Mouse (Mus musculus) heart, embryonic 13.5 days (tissue): ENCODE data around the gene Ttf1. TPM values are rescaled to one million over a fixed set of nuclear protein-coding genes. Genes with fewer than 3 reads are reported as not detected.

Source experiments
- ATAC-seq: fragments of 200-750 bp; cut with Nextera tagmentation; 2 replicates; pipeline ENCODE4 v1.8.0; 2017; ENCODE audit warnings: moderate TSS enrichment; ENCODE audit not compliant: insufficient number of reproducible peaks, low FRiP score, low TSS enrichment; ENCODE audit errors: extremely low read depth
- H3K27ac ChIP-seq: fragments of 300-500 bp; sonication (generic); replicated peaks from 2 replicates; pipeline ENCODE4 v1.5.1; 2015; ENCODE audit warnings: moderate library complexity, mild to moderate bottlenecking, inconsistent platforms
- H3K27me3 ChIP-seq: fragments of 300-500 bp; sonication (generic); replicated peaks from 2 replicates; pipeline ENCODE4 v1.6.1; 2015; ENCODE audit warnings: mild to moderate bottlenecking, inconsistent platforms
- H3K36me3 ChIP-seq: fragments of 300-500 bp; sonication (generic); 2 replicates; pipeline ENCODE4 v1.6.1; 2015; ENCODE audit warnings: mild to moderate bottlenecking, inconsistent platforms
- H3K4me1 ChIP-seq: fragments of 300-500 bp; sonication (generic); 2 replicates; pipeline ENCODE4 v1.6.1; 2015; ENCODE audit warnings: inconsistent platforms
- H3K4me2 ChIP-seq: fragments of 300-500 bp; sonication (generic); 2 replicates; pipeline ENCODE4 v1.6.1; 2015; ENCODE audit warnings: inconsistent platforms, mild to moderate bottlenecking, moderate library complexity
- H3K4me3 ChIP-seq: fragments of 300-500 bp; sonication (generic); 2 replicates; pipeline ENCODE4 v1.5.1; 2015; ENCODE audit warnings: moderate library complexity, mild to moderate bottlenecking, inconsistent platforms
- H3K9ac ChIP-seq: fragments of 300-500 bp; sonication (generic); 2 replicates; pipeline ENCODE4 v1.6.1; 2015; ENCODE audit warnings: inconsistent platforms, mild to moderate bottlenecking, moderate library complexity
- H3K9me3 ChIP-seq: fragments of 300-500 bp; sonication (generic); 2 replicates; pipeline ENCODE4 v1.6.1; 2016; ENCODE audit warnings: inconsistent platforms
- polyA plus RNA-seq: library from polyadenylated mRNA; unstranded; fragments of >200 nt; fragmentation: Nextera tagmentation; extraction: Ambion mirVana; gene quantifications from 2 replicates; pipeline ENCODE4 v1.2.1, GENCODE M21; 2015

Ttf1 gene
- polyA plus RNA-seq, 1 experiment from 2014 or later, result 5.0 TPM

DNA sequence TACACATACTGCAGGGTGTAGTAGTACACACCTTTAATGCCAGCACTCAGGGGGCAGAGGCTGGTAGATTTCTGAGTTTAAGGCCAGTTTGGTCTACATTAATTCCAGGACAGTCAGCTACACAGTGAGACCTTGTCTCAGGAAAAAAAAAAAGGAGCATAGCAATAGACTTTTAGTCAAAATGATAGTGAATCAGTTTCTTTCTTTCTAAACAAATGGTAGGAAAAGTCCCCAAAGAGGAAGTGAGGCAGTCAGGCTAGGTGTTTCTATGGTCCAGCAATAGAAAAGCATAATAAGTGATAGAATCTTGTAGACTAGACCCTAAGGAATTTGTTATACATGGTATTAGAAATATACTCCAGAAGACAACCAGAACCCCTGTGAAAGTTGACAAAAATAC, 75.1 kb downstream of the Ttf1 start:
- no peak overlapping the region for H3K4me3 ChIP-seq
- no peak for ATAC-seq
- H3K27ac ChIP-seq, result no peak overlapping the region
- H3K9ac ChIP-seq, result no peak overlapping the region
- no peak overlapping the region for H3K4me2 ChIP-seq
- no peaks in the 10 kb centered on the region for H3K27me3 ChIP-seq
- no peaks in the 10 kb centered on the region for H3K4me1 ChIP-seq
- peaks cover 87% of the 10 kb centered on the region for H3K36me3 ChIP-seq
- no peaks in the 10 kb centered on the region for H3K9me3 ChIP-seq

Other genes with a start within 250 kb of the Ttf1 start
- 6.7 and 8.0 TPM in 2 replicates for gene Gtf3c4, start 219.9 kb upstream of the Ttf1 start, polyA plus RNA-seq
- 7.7 and 7.8 TPM in 2 replicates for gene Ddx31, start 219.9 kb upstream of the Ttf1 start, polyA plus RNA-seq
- not detected in 2 replicates for gene Barhl1, start 143.6 kb upstream of the Ttf1 start, polyA plus RNA-seq
- 0.19 and 0.20 TPM in 2 replicates for gene Cfap77, start 5.2 kb upstream of the Ttf1 start, polyA plus RNA-seq
- gene Setx, start 63.9 kb downstream of the Ttf1 start, polyA plus RNA-seq, result 5.7 and 7.4 TPM in 2 replicates
- 0.19 and 0.28 TPM in 2 replicates for gene Ntng2, start 192.7 kb downstream of the Ttf1 start, polyA plus RNA-seq